Mouse (Mus musculus) ES-Bruce4 (cell line): Measurements from ENCODE around the gene Dner.

Source experiments
- CTCF ChIP-seq: IDR thresholded peaks from one replicate; pipeline ENCODE4 v1.8.1; 2011; ENCODE audit warnings: low read depth, low read length
- EP300 ChIP-seq: IDR thresholded peaks from 2 replicates; pipeline ENCODE4 v1.6.1; 2011; ENCODE audit warnings: low read depth, low read length; ENCODE audit not compliant: insufficient read depth
- POLR2A ChIP-seq: IDR thresholded peaks from one replicate; pipeline ENCODE4 v1.8.1; 2011; ENCODE audit warnings: low read length; ENCODE audit not compliant: insufficient read depth

DNA sequence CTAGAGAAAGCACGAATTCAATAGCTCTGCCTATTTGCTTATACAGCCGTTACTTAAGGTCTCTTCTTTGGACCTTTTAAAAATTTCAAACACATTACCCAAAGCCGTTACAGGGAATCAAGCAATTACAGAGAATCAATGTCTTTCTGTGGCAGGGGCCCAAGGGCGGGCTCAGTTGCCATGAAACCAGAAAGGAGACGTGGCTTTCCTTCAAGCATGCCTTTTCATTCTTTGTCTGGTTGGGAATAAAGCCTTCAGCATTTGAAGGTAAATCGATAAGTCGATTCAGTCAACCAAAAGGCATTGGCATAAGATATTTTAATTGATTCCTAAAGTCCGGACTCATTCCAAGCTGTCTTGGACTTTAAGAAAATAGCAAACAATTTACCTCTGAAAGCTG lies 82.9 kb downstream of the Dner start:
- TF ChIP-seq CTCF = no peak
- TF ChIP-seq EP300 = no peak
- TF ChIP-seq POLR2A = no peak
